Mouse (Mus musculus): Measurements from ENCODE around the gene 1810009A15Rik. TPM values are rescaled to one million over a fixed set of nuclear protein-coding genes. Genes with fewer than 3 reads are reported as not detected.

Gene 1810009A15Rik
- polyA plus RNA-seq, 1 experiment from 2014 or later, result 76.7 TPM

DNA sequence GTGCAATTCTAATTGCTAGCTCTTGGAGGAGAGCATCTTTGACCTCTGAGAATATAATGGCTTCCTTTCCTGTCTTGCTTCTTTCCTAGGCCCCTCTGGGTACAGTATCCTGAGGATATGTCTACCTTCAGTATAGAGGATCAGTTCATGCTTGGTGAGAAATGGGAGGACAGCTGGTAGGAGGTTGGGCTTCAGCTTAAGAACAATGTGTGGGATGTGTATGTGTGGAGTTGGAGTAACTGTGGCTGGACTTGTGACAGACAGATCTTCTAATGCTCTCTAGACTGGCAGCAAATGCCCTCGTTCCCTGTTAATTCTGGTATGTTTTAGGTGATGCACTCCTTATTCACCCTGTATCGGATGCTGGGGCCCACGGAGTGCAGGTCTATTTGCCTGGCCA, 25.6 kb downstream of the 1810009A15Rik start:
- Histone ChIP-seq H3K36me3 (ENCODE audit: insufficient read depth, low read length) (peaks cover 71% of the 10 kb centered on the region), H3K4me1 (replicated peaks; ENCODE audit: insufficient read depth, low read length) (no peaks in the 10 kb centered on the region), H3K9ac (ENCODE audit: low read depth, low read length) (no peak overlapping the region), H3K27ac (no peak overlapping the region), H3K27me3 (ENCODE audit: insufficient read depth, low read length) (no peaks in the 10 kb centered on the region), H3K4me3 (replicated peaks; ENCODE audit: low read depth, low read length) (no peak overlapping the region), H3K4me2 (ENCODE audit: low read length) (no peak overlapping the region), H3K9me3 (replicated peaks; ENCODE audit: low read length) (no peaks in the 10 kb centered on the region)
- no peak for DNase-seq (ENCODE audit: low spot score)
- ATAC-seq (replicated peaks; ENCODE audit: low FRiP score, low read depth), result no peak
- TF ChIP-seq CTCF (IDR thresholded peaks at IDR 0.05; ENCODE audit: low read depth), result no peak
- 95% methylated on average over 3 of the region's 3 CpGs for WGBS

DNA sequence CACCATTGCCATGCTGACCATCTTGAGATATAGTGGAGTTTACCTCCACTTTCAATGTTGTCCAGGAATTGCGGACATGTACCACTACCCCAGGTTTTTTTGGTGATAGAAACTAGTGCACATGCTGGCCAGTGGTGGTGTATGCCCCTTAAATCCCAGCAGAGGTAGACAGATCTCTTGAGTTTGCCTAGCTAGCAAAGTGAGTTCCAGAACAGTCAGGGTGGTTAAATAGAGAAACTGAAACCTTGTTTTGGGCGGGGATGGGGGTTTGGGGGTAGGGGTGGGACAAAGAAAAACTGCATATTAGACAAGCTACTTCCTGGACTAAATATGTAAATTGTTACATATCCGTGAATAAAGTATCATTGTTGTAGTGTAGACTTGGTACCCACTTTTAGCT, 30.3 kb downstream of the 1810009A15Rik start:
- Histone ChIP-seq H3K4me1 (replicated peaks; ENCODE audit: insufficient read depth, low read length) (peaks cover 7% of the 10 kb centered on the region; the same call in 1 of the 2 replicates), H3K9ac (ENCODE audit: low read depth, low read length) (no peak overlapping the region)
- 92% methylated on average over 3 of the region's 3 CpGs for WGBS

DNA sequence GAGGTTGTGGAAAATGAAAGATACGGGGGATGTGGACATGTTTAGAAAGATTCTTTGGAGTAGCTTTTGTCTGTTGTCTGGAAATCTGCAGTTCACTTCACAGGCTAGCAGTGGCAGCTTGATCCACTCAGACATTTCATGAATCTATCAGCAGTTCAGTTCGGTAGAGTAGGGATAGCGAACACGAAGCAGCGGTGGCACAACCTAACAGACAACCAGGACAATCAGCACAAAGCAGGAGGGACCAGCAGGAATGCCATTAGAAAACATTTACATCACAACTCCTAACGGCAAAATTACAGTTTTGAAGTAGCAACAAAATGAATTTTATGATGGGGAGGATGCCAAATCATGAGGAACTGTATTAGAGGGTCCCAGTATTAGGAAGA, 31.0 kb downstream of the 1810009A15Rik start:
- Histone ChIP-seq H3K9me3 (replicated peaks; ENCODE audit: low read length) (no peaks in the 10 kb centered on the region), H3K4me3 (replicated peaks; ENCODE audit: low read depth, low read length) (0 out of 2 replicates have a peak overlapping the region, but pooled peaks have one; percentile 72), H3K4me2 (ENCODE audit: low read length) (peak overlapping the region; percentile 63), H3K27me3 (ENCODE audit: insufficient read depth, low read length) (no peaks in the 10 kb centered on the region), H3K36me3 (ENCODE audit: insufficient read depth, low read length) (peaks cover 20% of the 10 kb centered on the region), H3K9ac (ENCODE audit: low read depth, low read length) (no peak overlapping the region), H3K27ac (peak overlapping the region; percentile 91), H3K4me1 (replicated peaks; ENCODE audit: insufficient read depth, low read length) (peaks cover 7% of the 10 kb centered on the region; the same call in 1 of the 2 replicates)
- no peak for ATAC-seq (replicated peaks; ENCODE audit: low FRiP score, low read depth)
- DNase-seq (ENCODE audit: low spot score), result no peak
- WGBS, result 61% methylated on average over 6 of the region's 6 CpGs
- no peak for TF ChIP-seq CTCF (IDR thresholded peaks at IDR 0.05; ENCODE audit: low read depth)

More for the DNA sequence above, 30.3 kb downstream of the 1810009A15Rik start:
- Histone ChIP-seq H3K4me2 (ENCODE audit: low read length) (no peak overlapping the region), H3K27me3 (ENCODE audit: insufficient read depth, low read length) (no peaks in the 10 kb centered on the region), H3K27ac (no peak overlapping the region), H3K4me3 (replicated peaks; ENCODE audit: low read depth, low read length) (no peak overlapping the region), H3K36me3 (ENCODE audit: insufficient read depth, low read length) (peaks cover 27% of the 10 kb centered on the region), H3K9me3 (replicated peaks; ENCODE audit: low read length) (no peaks in the 10 kb centered on the region)
- DNase-seq (ENCODE audit: low spot score), result no peak
- no peak for TF ChIP-seq CTCF (IDR thresholded peaks at IDR 0.05; ENCODE audit: low read depth)
- ATAC-seq (replicated peaks; ENCODE audit: low FRiP score, low read depth), result no peak

DNA sequence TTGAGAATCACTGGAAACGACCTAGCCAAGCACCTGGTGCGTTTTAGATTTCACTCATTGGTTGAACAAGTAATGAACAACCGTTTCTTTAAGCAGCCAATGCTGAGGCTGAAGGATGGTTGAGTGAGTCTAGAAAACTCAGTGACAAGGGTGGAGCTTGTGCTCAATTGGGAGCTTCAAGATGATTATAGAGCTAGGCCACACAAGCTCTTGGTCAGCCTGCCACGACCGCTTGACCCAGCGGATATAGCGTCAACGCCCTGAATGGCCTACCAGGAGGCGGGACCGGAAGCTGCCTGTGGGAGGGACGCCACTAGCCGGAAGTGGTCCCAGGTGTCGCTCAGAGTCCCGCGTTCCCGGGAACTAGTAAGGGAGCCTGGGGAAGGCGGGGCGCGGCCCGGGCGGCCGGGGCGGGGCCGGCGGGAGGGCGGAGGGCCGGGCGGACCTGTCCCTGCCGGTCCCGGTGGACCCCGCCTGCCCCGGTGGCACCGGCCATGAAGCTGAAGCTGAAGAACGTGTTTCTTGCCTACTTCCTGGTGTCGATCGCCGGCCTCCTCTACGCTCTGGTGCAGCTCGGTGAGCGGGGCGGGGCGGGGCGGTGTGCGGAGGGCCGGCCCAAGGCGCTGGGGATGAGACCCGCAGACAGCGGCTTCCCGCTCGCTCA, 31.6 kb downstream of the 1810009A15Rik start, which contains the start of gene B3gat3:
B3gat3 (plus strand) TSS at position 302 of the 664 bp plus-strand sequence.
- Histone ChIP-seq H3K27ac (peak within 1 kb of the TSS; percentile 91), H3K4me2 (ENCODE audit: low read length) (peak within 1 kb of the TSS; percentile 63), H3K4me3 (replicated peaks; ENCODE audit: low read depth, low read length) (peak within 1 kb of the TSS; percentile 72), H3K9me3 (replicated peaks; ENCODE audit: low read length) (no peaks in the 10 kb centered on the region), H3K27me3 (ENCODE audit: insufficient read depth, low read length) (no peaks in the 10 kb centered on the region), H3K9ac (ENCODE audit: low read depth, low read length) (peak within 1 kb of the TSS; percentile 62), H3K36me3 (ENCODE audit: insufficient read depth, low read length) (peaks cover 15% of the 10 kb centered on the region), H3K4me1 (replicated peaks; ENCODE audit: insufficient read depth, low read length) (peaks cover 7% of the 10 kb centered on the region; the same call in 1 of the 2 replicates)
- peak; percentile 98 for DNase-seq (ENCODE audit: low spot score)
- TF ChIP-seq CTCF (IDR thresholded peaks at IDR 0.05; ENCODE audit: low read depth), result no peak
- WGBS, result 2% methylated on average over 48 of the region's 50 CpGs
- peak; percentile 98 for ATAC-seq (replicated peaks; ENCODE audit: low FRiP score, low read depth)

DNA sequence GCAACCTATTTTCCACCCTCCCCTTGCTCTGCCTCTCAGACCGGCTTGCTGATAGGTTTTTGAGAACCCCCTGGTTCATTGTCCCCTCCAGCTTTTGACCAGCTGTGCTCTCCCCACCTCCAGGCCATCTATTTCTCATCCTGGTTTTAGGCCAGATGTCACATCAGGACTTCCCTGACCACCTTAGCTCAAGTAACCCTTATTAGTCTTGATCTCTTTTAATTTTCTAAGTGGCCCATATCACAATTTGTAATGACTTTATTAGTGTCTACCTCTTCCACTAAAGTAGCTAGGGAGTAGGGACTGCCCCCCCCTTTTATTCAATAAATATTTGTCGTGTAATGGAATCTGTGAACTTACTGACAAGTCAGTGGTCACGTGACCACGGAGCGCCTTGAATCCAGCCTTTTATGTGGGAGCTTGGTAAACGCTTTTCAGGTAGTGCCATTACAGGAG, 32.2 kb downstream of the 1810009A15Rik start:
- DNase-seq (ENCODE audit: low spot score), result peak; percentile 70
- TF ChIP-seq CTCF (IDR thresholded peaks at IDR 0.05; ENCODE audit: low read depth), result no peak
- H3K9ac ChIP-seq (ENCODE audit: low read depth, low read length), result peak overlapping the region; percentile 62
- H3K27ac ChIP-seq, result peak overlapping the region; percentile 91
- WGBS, result 0% methylated on average over 6 of the region's 6 CpGs
- H3K27me3 ChIP-seq (ENCODE audit: insufficient read depth, low read length), result no peaks in the 10 kb centered on the region
- peak overlapping the region; percentile 63 for H3K4me2 ChIP-seq (ENCODE audit: low read length)
- H3K36me3 ChIP-seq (ENCODE audit: insufficient read depth, low read length), result peaks cover 9% of the 10 kb centered on the region; the same call in 1 of the 2 replicates
- no peaks in the 10 kb centered on the region for H3K9me3 ChIP-seq (replicated peaks; ENCODE audit: low read length)
- ATAC-seq (replicated peaks; ENCODE audit: low FRiP score, low read depth), result no peak
- H3K4me3 ChIP-seq (replicated peaks; ENCODE audit: low read depth, low read length), result peak overlapping the region; percentile 72
- peaks cover 7% of the 10 kb centered on the region; the same call in 1 of the 2 replicates for H3K4me1 ChIP-seq (replicated peaks; ENCODE audit: insufficient read depth, low read length)

DNA sequence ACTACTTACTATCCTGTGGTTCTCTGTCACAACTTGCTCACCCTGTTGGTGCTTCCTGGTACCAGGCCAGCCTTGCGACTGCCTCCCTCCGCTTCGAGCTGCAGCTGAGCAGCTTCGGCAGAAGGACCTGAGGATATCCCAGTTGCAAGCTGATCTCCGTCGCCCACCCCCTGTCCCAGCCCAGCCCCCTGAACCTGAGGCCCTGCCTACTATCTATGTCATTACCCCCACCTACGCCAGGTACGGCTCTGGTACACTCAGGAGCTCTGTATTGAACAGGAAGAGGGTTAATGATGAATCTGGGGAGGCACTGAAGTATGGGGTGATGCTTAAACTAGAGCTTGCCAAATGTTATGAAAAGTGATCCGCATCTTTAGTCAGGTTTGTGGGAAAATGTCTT, 33.1 kb downstream of the 1810009A15Rik start:
- ATAC-seq (replicated peaks; ENCODE audit: low FRiP score, low read depth), result no peak
- TF ChIP-seq CTCF (IDR thresholded peaks at IDR 0.05; ENCODE audit: low read depth), result no peak
- peaks cover 7% of the 10 kb centered on the region; the same call in 1 of the 2 replicates for H3K4me1 ChIP-seq (replicated peaks; ENCODE audit: insufficient read depth, low read length)
- no peak overlapping the region; the same call in 1 of the 2 replicates for H3K4me2 ChIP-seq (ENCODE audit: low read length)
- 74% methylated on average over 9 of the region's 9 CpGs for WGBS
- no peaks in the 10 kb centered on the region for H3K27me3 ChIP-seq (ENCODE audit: insufficient read depth, low read length)
- H3K4me3 ChIP-seq (replicated peaks; ENCODE audit: low read depth, low read length), result no peak overlapping the region
- H3K9me3 ChIP-seq (replicated peaks; ENCODE audit: low read length), result no peaks in the 10 kb centered on the region
- no peak for DNase-seq (ENCODE audit: low spot score)
- peaks cover 6% of the 10 kb centered on the region; the same call in 1 of the 2 replicates for H3K36me3 ChIP-seq (ENCODE audit: insufficient read depth, low read length)
- H3K27ac ChIP-seq, result no peak overlapping the region
- 0 out of 2 replicates have a peak overlapping the region, but pooled peaks have one; percentile 62 for H3K9ac ChIP-seq (ENCODE audit: low read depth, low read length)

All from kidney, postnatal 0 days (tissue).